Mouse (Mus musculus) intestine, postnatal 0 days (tissue): ENCODE data around the gene Tmtc4. TPM values are rescaled to one million over a fixed set of nuclear protein-coding genes. Genes with fewer than 3 reads are reported as not detected.
A peak's percentile ranks its signal among the peaks of the same experiment; 100 is the strongest.

ENCODE experiments used
- ATAC-seq: fragments of 200-750 bp; cut with Nextera tagmentation; 2 replicates; pipeline ENCODE4 v1.8.0; 2017; ENCODE audit warnings: mild to moderate bottlenecking, moderate TSS enrichment, moderate library complexity
- H3K27ac ChIP-seq: fragments of 300-500 bp; sonication (generic); 2 replicates; pipeline ENCODE4 v1.5.1; 2014; ENCODE audit warnings: mild to moderate bottlenecking, low read depth, low read length, moderate library complexity
- H3K27me3 ChIP-seq: fragments of 300-500 bp; sonication (generic); replicated peaks from 2 replicates; pipeline ENCODE4 v1.6.1; 2014; ENCODE audit warnings: low read length, mixed read lengths; ENCODE audit not compliant: control insufficient read depth, insufficient read depth
- H3K36me3 ChIP-seq: fragments of 300-500 bp; sonication (generic); 2 replicates; pipeline ENCODE4 v1.6.1; 2014; ENCODE audit warnings: mild to moderate bottlenecking, moderate library complexity; ENCODE audit not compliant: control insufficient read depth, insufficient read depth
- H3K4me1 ChIP-seq: fragments of 300-500 bp; sonication (generic); replicated peaks from 2 replicates; pipeline ENCODE4 v1.6.1; 2014; ENCODE audit warnings: antibody characterized with exemption, low read length, mixed read lengths; ENCODE audit not compliant: control insufficient read depth, insufficient read depth
- H3K4me2 ChIP-seq: fragments of 300-500 bp; sonication (generic); replicated peaks from 2 replicates; pipeline ENCODE4 v1.6.1; 2014; ENCODE audit warnings: low read depth, mild to moderate bottlenecking, moderate library complexity
- H3K4me3 ChIP-seq: fragments of 300-500 bp; sonication (generic); 2 replicates; pipeline ENCODE4 v1.5.1; 2014; ENCODE audit warnings: low read depth, low read length
- H3K9ac ChIP-seq: fragments of 300-500 bp; sonication (generic); 2 replicates; pipeline ENCODE4 v1.6.1; 2014; ENCODE audit warnings: mild to moderate bottlenecking, low read depth, low read length
- H3K9me3 ChIP-seq: fragments of 300-500 bp; sonication (generic); 2 replicates; pipeline ENCODE4 v1.6.1; 2016; ENCODE audit warnings: mixed run types; ENCODE audit not compliant: control insufficient read depth
- CTCF ChIP-seq: sonication (generic); IDR thresholded peaks from 2 replicates; pipeline ENCODE4 v1.5.1; 2016; ENCODE audit warnings: low read depth, mild to moderate bottlenecking, control low read depth, antibody characterized with exemption, moderate library complexity
- WGBS: fragments of 180-500 bp; shearing (Covaris S2); extraction: QIAGEN DNeasy Blood & Tissue Kit; methylation state at CpG from one replicate; pipeline ENCODE4 v1.1.7; 2014; 5-methylcytosine and 5-hydroxymethylcytosine counted together
- polyA plus RNA-seq: library from polyadenylated mRNA; unstranded; fragments of >200 nt; fragmentation: Nextera tagmentation; extraction: Ambion mirVana; gene quantifications from 2 replicates; pipeline ENCODE4 v1.2.1, GENCODE M21; 2015

The Tmtc4 gene
- polyA plus RNA-seq, 1 experiment from 2014 or later: 7.4 TPM

DNA sequence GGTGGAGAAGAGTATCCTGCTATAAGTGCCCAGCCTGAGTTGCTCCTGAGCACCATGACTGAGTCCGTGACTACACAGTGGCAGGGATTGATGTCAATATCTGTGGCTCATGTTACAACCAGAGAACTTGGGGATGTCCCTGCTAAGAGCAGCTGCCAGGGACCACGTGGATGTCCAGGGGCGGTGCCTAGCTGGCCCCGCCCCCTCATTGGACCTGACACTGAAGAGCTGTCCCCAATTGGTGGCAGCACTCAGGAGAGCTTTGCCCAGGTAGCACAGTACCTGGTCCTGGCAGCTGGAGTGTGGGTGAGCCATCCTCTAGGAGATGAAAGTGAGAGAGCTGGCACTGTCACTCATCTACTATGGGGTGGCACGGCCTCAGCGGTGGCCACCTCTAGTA is 9.1 kb upstream of the Tmtc4 start:
- Histone ChIP-seq H3K27ac (no peak overlapping the region), H3K4me1 (no peaks in the 10 kb centered on the region), H3K27me3 (no peaks in the 10 kb centered on the region), H3K36me3 (no peaks in the 10 kb centered on the region), H3K4me2 (no peak overlapping the region), H3K4me3 (no peak overlapping the region), H3K9me3 (no peaks in the 10 kb centered on the region), H3K9ac (no peak overlapping the region)
- 51% methylated on average over 6 of the region's 6 CpGs for WGBS
- no peak for TF ChIP-seq CTCF
- peak; percentile 64 for ATAC-seq

DNA sequence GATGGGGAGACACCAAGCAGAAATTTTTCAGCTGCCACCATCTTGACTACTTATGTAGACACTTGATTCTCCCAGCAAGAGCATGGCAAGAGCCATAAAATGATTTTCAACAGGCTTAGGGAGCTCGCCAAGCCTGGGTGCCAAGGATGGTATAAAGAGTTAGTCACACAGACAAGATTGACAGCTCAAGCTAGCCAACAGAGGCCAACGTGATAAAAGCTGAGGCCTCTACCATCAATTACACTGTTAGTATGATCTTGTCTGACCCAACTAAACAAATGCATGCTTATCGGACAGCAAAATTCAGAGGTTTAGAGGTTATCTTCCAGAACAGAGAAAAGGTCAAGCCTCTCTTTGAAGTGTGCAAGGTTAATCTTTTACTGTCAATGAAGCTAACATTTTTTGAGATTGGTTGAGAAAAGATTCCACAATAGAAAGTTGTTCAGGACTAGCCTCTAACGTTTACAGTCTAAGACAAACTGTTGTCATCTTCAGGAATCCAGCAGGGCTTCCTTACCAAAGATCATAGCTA is 6.8 kb upstream of the Tmtc4 start:
- 37% methylated on average over 4 of the region's 4 CpGs for WGBS
- no peak for TF ChIP-seq CTCF
- no peaks in the 10 kb centered on the region for H3K36me3 ChIP-seq

DNA sequence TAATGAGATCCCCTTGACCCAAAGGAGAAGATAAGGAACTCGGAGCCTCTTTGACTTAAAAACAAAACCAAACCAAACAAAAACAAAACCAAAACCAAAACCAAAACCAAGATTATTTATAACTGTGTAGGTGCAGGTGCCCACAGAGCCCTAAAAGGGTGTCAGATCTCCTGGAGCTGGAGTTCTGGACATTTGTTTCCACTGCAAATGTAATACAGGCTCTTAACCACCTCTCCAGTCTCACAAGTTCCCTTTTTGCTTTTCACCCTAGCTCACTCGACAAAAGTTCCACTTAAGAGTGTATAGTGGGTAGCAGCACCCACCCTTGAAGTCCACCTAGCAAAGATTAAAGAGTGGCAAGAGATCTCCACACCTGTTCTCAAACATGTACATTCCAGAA is 2.6 kb upstream of the Tmtc4 start:
- no peak overlapping the region for H3K4me3 ChIP-seq
- ATAC-seq: no peak
- no peak overlapping the region for H3K9ac ChIP-seq
- WGBS: 41% methylated on average over 2 of the region's 2 CpGs
- H3K4me1 ChIP-seq: 0 out of 2 replicates have a peak, but pooled peaks cover 4% of the 10 kb centered on the region
- H3K9me3 ChIP-seq: no peaks in the 10 kb centered on the region
- H3K27me3 ChIP-seq: no peaks in the 10 kb centered on the region
- no peaks in the 10 kb centered on the region for H3K36me3 ChIP-seq
- no peak for TF ChIP-seq CTCF
- H3K27ac ChIP-seq: no peak overlapping the region
- no peak overlapping the region for H3K4me2 ChIP-seq

More for the DNA sequence above, 6.8 kb upstream of the Tmtc4 start:
- Histone ChIP-seq H3K27me3 (no peaks in the 10 kb centered on the region), H3K27ac (no peak overlapping the region), H3K4me1 (no peaks in the 10 kb centered on the region), H3K4me3 (no peak overlapping the region), H3K9ac (no peak overlapping the region), H3K4me2 (no peak overlapping the region), H3K9me3 (no peaks in the 10 kb centered on the region)
- ATAC-seq: no peak

DNA sequence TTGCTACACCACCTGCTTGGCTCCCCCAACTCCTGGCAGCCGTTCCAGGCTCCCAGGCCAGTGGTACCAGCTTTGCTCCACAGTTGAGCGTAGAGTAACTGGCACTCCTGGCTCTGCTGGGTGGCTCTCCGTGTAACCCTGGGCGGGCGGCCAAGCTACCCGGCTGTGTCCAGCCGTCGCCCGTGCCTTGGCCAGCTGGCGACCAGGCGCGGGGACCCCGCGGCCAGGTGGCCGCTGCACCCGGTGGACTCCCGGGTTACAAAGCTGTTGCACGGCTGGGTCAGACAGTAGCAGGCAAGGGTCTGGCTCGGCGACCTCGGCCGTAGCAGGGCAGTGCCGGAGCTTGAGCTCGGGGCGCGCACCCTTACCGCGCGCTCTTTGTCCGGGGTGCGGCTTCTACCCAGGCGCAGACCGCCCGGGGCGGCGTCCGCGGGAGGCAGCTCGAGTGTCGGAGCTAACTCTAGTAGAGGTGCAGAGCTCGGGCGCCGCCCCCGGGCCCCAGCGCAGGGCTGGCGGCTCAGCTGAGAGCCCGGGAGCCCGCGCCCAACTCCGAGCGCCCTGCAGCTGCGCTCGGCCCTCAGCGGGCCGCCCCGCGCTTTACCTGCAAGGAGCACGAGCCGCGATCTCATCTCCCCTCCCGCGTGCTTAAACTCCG is 1.1 kb downstream of the Tmtc4 start:
- no peaks in the 10 kb centered on the region for H3K27me3 ChIP-seq
- H3K4me1 ChIP-seq: 0 out of 2 replicates have a peak, but pooled peaks cover 4% of the 10 kb centered on the region
- no peaks in the 10 kb centered on the region for H3K36me3 ChIP-seq
- peak overlapping the region; percentile 69 for H3K9ac ChIP-seq
- peak; percentile 94 for ATAC-seq
- no peak for TF ChIP-seq CTCF
- peak overlapping the region; percentile 75 for H3K4me3 ChIP-seq
- H3K4me2 ChIP-seq: peak overlapping the region; percentile 97
- H3K27ac ChIP-seq: peak overlapping the region; percentile 85
- WGBS: under 1% methylated on average over 60 of the region's 63 CpGs
- H3K9me3 ChIP-seq: no peaks in the 10 kb centered on the region

DNA sequence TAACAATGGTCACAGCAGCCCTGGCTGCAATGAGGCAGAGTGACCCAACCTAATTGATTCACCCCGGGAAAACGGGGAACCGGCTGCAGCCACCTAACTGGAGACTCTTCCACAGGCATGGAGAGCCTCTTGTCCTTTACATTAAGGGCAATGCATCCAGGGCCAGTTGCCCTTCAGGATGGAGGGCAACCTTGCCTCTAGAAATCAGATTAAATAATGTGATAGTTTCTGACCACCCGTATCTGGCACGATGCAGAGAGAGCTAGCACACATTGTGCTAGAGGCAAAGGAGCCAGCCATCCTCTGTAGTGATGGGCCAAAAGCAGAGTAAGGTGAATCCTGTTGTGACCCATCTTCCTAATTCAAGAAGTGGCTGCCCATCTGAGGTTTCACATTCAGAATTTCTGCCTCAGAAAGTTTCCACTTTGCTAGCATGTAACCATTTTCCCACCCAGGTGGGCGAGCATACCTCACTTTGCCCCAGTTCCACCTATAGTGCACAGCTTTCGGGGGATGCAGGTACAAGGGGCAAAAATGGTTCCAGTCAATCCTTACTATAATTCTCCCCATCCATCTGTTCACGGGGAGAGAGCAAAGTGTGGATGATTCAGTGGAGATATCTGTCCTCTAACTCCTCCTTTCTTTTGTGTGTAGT is 1.9 kb downstream of the Tmtc4 start:
- Histone ChIP-seq H3K9me3 (no peaks in the 10 kb centered on the region), H3K9ac (peak overlapping the region; percentile 69), H3K36me3 (no peaks in the 10 kb centered on the region), H3K4me1 (0 out of 2 replicates have a peak, but pooled peaks cover 4% of the 10 kb centered on the region), H3K27ac (no peak overlapping the region), H3K27me3 (no peaks in the 10 kb centered on the region), H3K4me2 (peak overlapping the region; percentile 97), H3K4me3 (peak overlapping the region; percentile 75)
- 44% methylated on average over 8 of the region's 8 CpGs for whole genome bisulfite sequencing
- ATAC-seq: no peak
- no peak for TF ChIP-seq CTCF

DNA sequence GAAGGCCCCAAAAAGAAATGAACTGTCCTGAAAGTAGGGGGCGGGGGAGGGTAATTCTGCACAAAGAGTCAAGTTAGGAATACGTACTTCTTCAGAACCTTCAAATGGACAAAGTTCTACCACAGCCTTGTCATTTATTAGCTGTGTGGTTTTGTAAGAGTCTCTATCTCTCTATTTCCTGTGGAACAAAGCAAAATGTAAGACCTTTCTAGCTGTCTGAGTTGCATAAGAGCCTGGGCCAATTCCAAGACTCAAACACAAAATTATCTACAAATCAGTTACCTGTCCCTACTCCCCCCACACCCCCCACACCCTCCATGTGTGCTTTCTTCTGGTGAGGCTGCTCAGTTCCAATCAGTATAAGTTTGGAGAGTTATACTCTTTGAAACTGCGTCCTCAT is 5.0 kb downstream of the Tmtc4 start:
- Histone ChIP-seq H3K9me3 (no peaks in the 10 kb centered on the region), H3K4me3 (no peak overlapping the region), H3K4me2 (no peak overlapping the region), H3K36me3 (no peaks in the 10 kb centered on the region), H3K4me1 (0 out of 2 replicates have a peak, but pooled peaks cover 4% of the 10 kb centered on the region), H3K9ac (no peak overlapping the region), H3K27me3 (no peaks in the 10 kb centered on the region), H3K27ac (no peak overlapping the region)
- WGBS: 61% methylated on average over 3 of the region's 3 CpGs
- ATAC-seq: no peak
- TF ChIP-seq CTCF: no peak
